Mouse (Mus musculus) embryonic stem cell, embryonic (primary cell): ENCODE data around the gene Rassf8.

Source experiments
- CTCF ChIA-PET, 4 experiments: fragments of 300-600 bp in 2 of 4; fragments of 350-600 bp in 2 of 4; sonication (Branson Sonifier 250); formaldehyde crosslinking; loops; one replicate each; lab custom pipeline; 2022; ENCODE audit warnings: inconsistent platforms in 2 of 4; lab: Charles Lee
- POLR2A ChIA-PET, 4 experiments: fragments of 300-600 bp in 2 of 4; fragments of 350-600 bp in 2 of 4; sonication (Branson Sonifier 250); formaldehyde crosslinking; loops; one replicate each; lab custom pipeline; 2022; ENCODE audit warnings: antibody characterized with exemption in 4 of 4, inconsistent platforms in 1 of 4; lab: Charles Lee

Gene Rassf8

GRCm38 (mm10) chr6:145739231-145739630 is 7.3 kb upstream of the Rassf8 start:
- ChIA-PET POLR2A (no interaction called here), CTCF (no interaction called here)

- POLR2A ChIA-PET: no interaction called here
- CTCF ChIA-PET: no interaction called here
Observed at GRCm38 (mm10) chr6:145740011-145740410, 6.5 kb upstream of the Rassf8 start.

- ChIA-PET CTCF (no interaction called here), POLR2A (interaction anchor here in 3 of 4 experiments (0.7 to 1.4 kb wide), 5 partner anchors 10 to 405 kb away, joined by 3 to 15 read pairs (median 3); no protein-coding TSS in a partner anchor)
Observed at GRCm38 (mm10) chr6:145745291-145745690, 1.3 kb upstream of the Rassf8 start.

- ChIA-PET POLR2A (interaction anchor here (0.6 to 1.9 kb wide), 11 partner anchors 9 to 930 kb away, joined by 3 to 14 read pairs (median 3); no protein-coding TSS in a partner anchor), CTCF (interaction anchor here in 2 of 4 experiments (0.6 to 1.4 kb wide), 2 partner anchors 46 to 246 kb away, joined by 3 to 4 read pairs; no protein-coding TSS in a partner anchor)
Observed at GRCm38 (mm10) chr6:145746921-145747670, 548 bp downstream of the Rassf8 start.

- ChIA-PET CTCF (interaction anchor here in 2 of 4 experiments (0.6 to 1.4 kb wide), 2 partner anchors 46 to 245 kb away, joined by 3 to 4 read pairs; no protein-coding TSS in a partner anchor), POLR2A (interaction anchor here (0.5 to 1.4 kb wide), 11 partner anchors 13 to 929 kb away, joined by 3 to 5 read pairs (median 3); no protein-coding TSS in a partner anchor)
Observed at GRCm38 (mm10) chr6:145747671-145748640, 1.4 kb downstream of the Rassf8 start.

DNA sequence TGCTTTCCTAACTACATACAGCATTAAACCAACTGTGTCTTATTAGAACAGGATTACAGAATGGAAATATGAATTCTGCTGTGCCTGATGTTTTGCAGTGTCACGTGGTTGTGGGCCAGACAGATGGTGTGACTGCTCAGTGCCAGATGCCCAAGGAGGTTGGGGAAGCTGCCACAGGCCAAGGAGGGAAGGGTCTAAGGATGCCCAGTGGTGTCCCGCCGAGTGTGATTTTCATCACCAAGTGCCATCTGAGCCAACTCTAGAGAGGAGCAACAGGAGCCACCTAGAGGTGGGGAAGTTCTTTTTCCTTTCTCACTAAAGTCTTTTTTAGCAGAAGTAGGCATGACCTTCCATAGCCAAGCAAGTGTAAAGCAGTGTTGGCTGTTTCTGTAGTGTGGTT is 3.8 kb downstream of the Rassf8 start:
- POLR2A ChIA-PET: interaction anchor here in 1 of 4 experiments (0.6 kb wide), 1 partner anchor 1143 kb away, joined by 3 read pairs; no protein-coding TSS in a partner anchor
- CTCF ChIA-PET: no interaction called here

GRCm38 (mm10) chr6:145753296-145753695 is 6.7 kb downstream of the Rassf8 start:
- POLR2A ChIA-PET: no interaction called here
- CTCF ChIA-PET: no interaction called here

DNA sequence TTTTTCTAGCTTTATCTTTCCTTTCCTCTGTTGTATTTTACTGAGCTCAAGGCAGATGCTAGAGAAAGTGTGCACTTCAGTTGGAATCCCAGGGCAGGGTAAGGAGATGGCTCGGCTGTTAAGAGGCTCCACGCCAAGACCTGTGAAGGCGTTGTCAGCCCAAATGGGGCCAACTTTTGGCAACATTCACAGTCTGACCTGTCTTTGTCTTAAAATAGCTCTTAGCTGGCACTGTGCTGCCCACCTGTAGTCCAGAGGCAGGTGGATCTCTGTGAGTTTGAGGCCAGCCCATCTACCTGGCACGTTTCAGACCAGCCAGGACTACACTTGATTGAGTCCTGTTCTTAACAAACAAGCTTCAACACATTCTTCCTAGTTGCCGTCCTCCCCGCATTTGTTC is 7.9 kb downstream of the Rassf8 start:
- POLR2A ChIA-PET: interaction anchor here in 2 of 4 experiments (0.6 to 1.5 kb wide), 2 partner anchors 8 to 606 kb away, joined by 3 read pairs; no protein-coding TSS in a partner anchor

DNA sequence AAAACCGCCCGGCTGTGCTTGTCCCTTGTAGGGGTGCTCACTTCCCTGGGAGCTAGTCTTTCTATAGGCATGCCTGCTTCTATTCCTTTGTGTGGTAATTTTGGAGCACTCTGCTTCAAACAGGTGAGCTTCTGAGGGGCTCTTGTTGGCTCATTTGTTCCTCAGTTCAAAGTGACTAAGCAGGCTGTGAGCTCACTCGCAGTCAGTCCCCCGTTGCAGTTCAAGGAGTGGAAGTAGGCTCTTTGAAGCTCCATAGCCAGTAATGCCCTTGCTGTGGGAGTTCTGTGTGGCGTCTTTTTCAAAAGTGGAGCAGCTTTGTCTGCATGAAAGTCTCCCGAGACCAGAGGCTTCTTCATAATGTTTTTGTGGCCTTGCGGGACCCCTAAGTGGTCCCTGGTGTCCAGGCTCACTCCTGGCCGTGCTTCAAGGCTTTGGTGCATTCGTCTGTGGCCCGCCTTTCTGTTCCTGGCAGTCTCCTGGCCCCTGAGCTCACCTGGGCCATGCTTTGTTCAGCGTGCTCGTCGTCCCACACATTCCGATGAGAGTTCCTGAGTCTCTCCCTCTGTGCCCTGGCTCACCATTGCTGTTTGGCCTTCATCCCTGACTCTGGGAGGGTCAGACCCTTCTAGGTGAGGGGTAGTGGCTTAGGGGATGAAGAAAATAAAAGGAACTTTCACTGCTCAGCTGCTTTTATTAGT is 9.5 kb downstream of the Rassf8 start:
- ChIA-PET CTCF (interaction anchor here in 1 of 4 experiments (0.6 to 1.1 kb wide), 2 partner anchors 37 to 668 kb away, joined by 3 to 4 read pairs; no protein-coding TSS in a partner anchor), POLR2A (interaction anchor here in 2 of 4 experiments (0.7 to 2.1 kb wide), 7 partner anchors 9 to 41 kb away, joined by 3 to 14 read pairs (median 3); partner anchors contain the start of gene Rassf8 (in 1 of the 2))

More for the DNA sequence above, 7.9 kb downstream of the Rassf8 start:
- CTCF ChIA-PET: interaction anchor here in 1 of 4 experiments (0.6 kb wide), 1 partner anchor 78 kb away, joined by 4 read pairs; no protein-coding TSS in a partner anchor

DNA sequence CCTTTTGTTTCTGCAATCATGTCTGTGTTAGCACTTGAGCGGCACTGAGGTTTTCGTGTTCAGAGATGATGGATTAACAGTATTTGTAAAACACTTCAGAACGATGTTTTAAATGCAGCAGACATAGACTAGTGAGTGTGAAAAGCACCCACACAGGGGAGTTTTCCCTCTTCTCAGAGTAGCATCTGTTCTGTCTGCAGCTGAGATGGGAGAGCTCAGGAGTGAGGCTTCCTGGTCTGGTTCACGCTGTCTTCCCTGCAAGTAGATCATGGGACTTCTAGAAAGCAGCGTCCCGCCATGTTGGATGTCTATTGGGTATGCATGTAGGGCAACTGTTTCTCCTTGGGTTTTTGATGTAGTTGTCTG is 10.1 kb downstream of the Rassf8 start:
- POLR2A ChIA-PET: interaction anchor here in 3 of 4 experiments (0.8 to 2.1 kb wide), 6 partner anchors 10 to 40 kb away, joined by 3 to 14 read pairs (median 3); partner anchors contain the start of gene Rassf8 (in 2 of the 3)
- CTCF ChIA-PET: interaction anchor here in 1 of 4 experiments (0.6 kb wide), 1 partner anchor 668 kb away, joined by 3 read pairs; no protein-coding TSS in a partner anchor

DNA sequence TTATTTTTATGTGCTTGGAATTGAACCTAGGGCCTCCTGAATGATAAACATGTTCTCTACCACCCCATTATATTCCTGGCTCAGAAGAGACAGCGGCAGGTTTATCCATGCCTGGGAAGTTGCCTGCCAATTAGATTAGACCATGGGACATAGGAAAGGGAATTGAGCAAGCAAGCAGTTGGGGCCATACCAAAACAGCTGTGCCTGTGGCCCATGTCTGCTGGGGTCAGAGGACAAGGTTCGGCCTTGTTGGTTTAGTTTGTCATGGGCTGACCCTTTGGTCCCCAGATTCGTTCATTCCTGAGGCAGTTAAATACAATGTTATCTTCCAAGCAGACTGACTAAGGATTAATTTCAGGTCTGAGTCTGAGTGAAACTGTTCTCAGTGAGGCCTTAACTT is 10.8 kb downstream of the Rassf8 start:
- CTCF ChIA-PET: no interaction called here
- POLR2A ChIA-PET: interaction anchor here in 1 of 4 experiments (0.8 kb wide), 1 partner anchor 11 kb away, joined by 3 read pairs; the partner anchor contains the start of gene Rassf8

GRCm38 (mm10) chr6:145758685-145759084 is 12.1 kb downstream of the Rassf8 start:
- POLR2A ChIA-PET: no interaction called here

DNA sequence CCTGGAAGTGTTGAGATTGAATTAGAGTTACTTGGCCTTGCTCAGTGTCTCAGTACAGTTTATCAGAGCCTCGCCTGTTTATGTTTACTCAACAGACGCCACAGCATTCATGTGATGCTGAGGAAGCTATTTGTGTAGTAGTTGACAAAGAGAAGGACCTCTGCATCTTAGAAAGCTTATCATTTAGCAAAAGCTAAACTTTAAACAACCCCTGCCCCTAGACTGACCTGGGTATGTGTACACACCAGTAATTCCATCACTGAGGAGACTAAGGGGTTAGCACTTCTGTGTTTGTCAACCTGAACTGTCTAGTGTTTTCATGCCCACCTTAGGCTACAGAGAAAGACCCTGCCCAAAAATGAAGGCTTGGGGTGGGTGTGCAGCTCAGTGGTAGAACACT is 12.9 kb downstream of the Rassf8 start:
- CTCF ChIA-PET: no interaction called here

More at GRCm38 (mm10) chr6:145758685-145759084, 12.1 kb downstream of the Rassf8 start:
- CTCF ChIA-PET: interaction anchor here in 1 of 4 experiments (0.6 kb wide), 1 partner anchor 304 kb away, joined by 4 read pairs; no protein-coding TSS in a partner anchor

GRCm38 (mm10) chr6:145760246-145761016 is 13.9 kb downstream of the Rassf8 start:
- POLR2A ChIA-PET: interaction anchor here in 2 of 4 experiments (1.2 to 1.5 kb wide), 4 partner anchors 10 to 20 kb away, joined by 3 to 5 read pairs (median 4); no protein-coding TSS in a partner anchor
- CTCF ChIA-PET: no interaction called here

More for the DNA sequence above, 12.9 kb downstream of the Rassf8 start:
- POLR2A ChIA-PET: interaction anchor here in 2 of 4 experiments (0.6 to 1.5 kb wide), 2 partner anchors 11 to 14 kb away, joined by 3 to 4 read pairs; no protein-coding TSS in a partner anchor

DNA sequence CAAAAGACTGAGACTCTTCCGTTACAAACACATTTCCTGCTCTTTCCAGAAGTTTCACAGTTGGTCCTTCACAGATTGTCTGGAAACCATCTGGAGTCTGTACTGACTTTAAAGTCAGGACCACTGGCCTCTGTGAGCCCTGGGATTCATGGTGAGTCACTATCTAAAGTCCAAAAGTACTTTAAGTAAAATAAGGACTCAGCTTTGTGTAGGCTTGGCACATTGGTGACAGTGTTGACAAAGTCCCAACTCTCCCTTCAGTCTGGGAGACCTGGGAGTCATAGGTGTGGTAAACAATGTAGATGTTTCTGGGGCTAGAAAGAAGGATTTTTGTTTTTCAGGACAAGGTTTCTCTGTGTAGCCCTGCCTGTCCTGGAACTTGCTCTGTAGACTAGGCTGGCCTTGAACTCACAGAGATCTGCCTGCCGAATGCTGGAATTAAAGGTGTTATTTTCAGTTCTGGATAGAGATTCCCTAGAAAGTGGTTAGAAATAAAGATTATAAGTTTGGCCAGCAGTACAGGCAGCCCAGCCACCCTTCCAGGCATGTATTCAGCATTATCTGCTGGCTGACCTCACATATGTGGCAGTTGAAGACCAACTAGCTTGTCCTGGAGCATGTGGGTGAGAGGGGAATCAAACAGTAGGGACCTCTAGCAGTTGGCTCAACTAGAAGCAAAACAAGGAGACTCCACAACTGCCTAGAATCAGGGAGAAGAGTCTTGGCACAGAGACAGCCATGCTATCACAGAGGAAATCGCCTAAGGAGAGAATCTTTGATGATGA is 14.8 kb downstream of the Rassf8 start:
- ChIA-PET CTCF (no interaction called here), POLR2A (interaction anchor here in 1 of 4 experiments (1.2 to 1.4 kb wide), 3 partner anchors 12 to 19 kb away, joined by 3 to 5 read pairs (median 4); no protein-coding TSS in a partner anchor)

DNA sequence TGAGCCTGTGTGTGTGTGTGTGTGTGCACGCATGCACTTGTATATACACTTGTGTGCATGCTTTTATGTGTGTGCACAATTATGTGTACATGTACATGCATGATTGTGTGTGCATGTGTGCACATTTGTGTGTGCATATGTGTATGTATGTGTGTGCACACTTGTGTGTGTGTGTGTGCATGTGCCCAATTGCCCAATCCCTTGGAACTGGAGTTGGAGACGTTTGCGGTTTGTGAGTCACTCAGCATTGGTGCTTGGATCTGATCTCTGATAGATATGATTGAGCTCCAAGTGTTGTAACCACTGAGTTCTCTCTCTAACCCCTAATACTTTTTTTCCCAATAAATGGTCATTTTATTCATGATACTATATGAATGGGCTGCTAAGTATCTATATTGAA is 15.5 kb downstream of the Rassf8 start:
- CTCF ChIA-PET: no interaction called here

More for the DNA sequence above, 15.5 kb downstream of the Rassf8 start:
- POLR2A ChIA-PET: interaction anchor here in 1 of 4 experiments (0.6 kb wide), 1 partner anchor 422 kb away, joined by 3 read pairs; no protein-coding TSS in a partner anchor
